Mouse (Mus musculus): ENCODE results near the gene Slc6a20a. TPM values are rescaled to one million over a fixed set of nuclear protein-coding genes. Genes with fewer than 3 reads are reported as not detected.

Slc6a20a gene
- 9.2 and 13.0 TPM in 2 replicates for polyA plus RNA-seq (2012; rRNA removed)

DNA sequence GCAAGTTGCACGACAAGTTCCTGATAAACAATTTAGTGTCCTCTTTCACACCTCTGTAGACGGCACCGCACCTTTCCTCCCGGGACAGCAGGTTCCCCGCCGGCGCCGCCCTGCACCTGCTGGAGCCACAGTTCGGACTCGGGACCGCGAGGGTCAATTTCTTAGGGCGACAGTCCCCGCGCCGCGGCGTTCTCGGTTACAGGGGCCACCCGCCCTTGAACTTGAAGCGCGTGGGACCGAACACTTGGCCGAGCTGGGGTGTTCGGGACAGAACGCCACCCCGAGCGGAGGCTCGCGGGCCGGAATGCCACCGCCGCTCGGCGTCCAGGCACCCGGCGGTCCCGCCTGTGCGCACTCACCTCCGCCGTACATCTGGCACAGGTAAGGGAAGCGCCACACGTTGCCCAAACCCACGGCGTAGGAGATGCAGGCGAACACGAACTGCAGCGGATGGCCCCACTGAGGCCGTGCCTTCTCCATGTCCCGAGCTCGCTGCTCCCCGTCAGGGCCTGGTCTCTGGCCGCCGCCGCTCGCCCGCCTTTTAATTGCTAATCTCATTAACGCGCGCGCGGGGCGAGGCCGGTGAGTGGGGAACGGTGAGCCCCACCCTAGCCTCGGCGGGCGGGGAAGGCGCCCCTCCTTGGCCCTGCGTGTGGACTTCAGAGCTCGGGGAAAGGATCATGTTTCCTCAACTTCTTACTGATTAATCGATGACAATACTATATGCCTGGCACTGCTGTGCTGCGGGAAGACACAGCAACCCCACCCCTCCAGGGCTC, at the start of gene Slc6a20a, which contains the start of gene Ccr9:
TSS of gene Slc6a20a (minus strand) at position 559 of the 779 bp plus-strand sequence.
TSS of gene Ccr9 (plus strand) at position 113 of the 779 bp plus-strand sequence.

DNA sequence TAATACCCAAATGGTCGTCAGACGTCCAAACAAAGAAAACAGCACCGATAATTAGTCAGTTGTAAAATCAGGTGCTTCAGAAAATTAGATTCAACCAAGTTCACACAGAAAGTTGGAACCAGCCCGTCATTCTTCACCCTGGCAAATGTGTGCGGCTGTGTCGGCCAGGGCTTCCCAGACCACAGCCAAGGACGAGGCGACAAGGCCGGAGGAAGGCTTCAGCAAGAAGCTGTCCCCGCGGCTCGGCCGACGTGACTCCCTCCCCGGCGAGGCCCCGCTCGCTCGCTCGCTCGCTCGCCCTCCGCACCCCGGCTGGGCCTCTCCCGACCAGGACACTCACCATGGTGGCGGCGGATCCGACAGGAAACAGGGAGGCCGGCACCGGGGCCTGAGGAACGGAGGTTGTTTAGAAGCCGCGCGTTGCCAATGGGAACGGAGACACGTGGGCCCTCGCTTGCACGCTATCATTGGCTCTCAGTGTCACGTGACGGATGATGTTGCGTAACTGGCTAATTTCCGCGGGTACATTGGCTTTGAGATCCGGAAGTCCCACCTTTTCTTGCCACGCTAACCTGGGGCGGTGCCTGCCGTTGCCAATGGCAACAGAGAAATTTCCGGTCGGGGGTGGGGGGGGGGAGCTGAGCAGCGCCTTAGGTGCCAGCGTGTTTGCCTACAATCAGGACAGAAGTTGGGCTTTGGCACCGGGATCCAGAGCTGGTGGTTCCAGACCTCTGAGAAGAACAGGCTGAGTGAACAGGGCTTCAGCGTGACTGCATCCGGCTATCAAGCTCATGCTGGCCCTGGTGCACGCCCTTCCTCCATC, 38.7 kb upstream of the Slc6a20a start, which contains the start of gene Lztfl1:
TSS of gene Lztfl1 (minus strand) at position 512 of the 823 bp plus-strand sequence.

GRCm38 (mm10) chr9:123632281-123632680, 46.4 kb downstream of the Slc6a20a start, which contains the start of gene Slc6a20b:
Gene Slc6a20b, minus strand, starts transcription at chr9:123632565.

Other genes with a start within 250 kb of the Slc6a20a start
- gene Limd1, start 200.2 kb downstream of the Slc6a20a start, polyA plus RNA-seq (2012; rRNA removed): 19.3 and 20.6 TPM in 2 replicates
- 0.61 and 1.2 TPM in 2 replicates for gene Sacm1l, start 149.1 kb downstream of the Slc6a20a start, polyA plus RNA-seq (2012; rRNA removed)
- 0.02 and 0.03 TPM in 2 replicates for gene Slc6a20b, start 46.3 kb downstream of the Slc6a20a start, polyA plus RNA-seq (2012; rRNA removed)
- 0.03 and 0.18 TPM in 2 replicates for gene Ccr9, start 446 bp downstream of the Slc6a20a start, polyA plus RNA-seq (2012; rRNA removed)
- gene Lztfl1, start 38.8 kb upstream of the Slc6a20a start, polyA plus RNA-seq (2012; rRNA removed): 0.17 and 0.70 TPM in 2 replicates
- 0.10 and 0.29 TPM in 2 replicates for gene Cxcr6, start 127.6 kb upstream of the Slc6a20a start, polyA plus RNA-seq (2012; rRNA removed)
- 2.1 and 3.5 TPM in 2 replicates for gene Fyco1, start 173.0 kb upstream of the Slc6a20a start, polyA plus RNA-seq (2012; rRNA removed)
- gene Xcr1, start 183.1 kb upstream of the Slc6a20a start, polyA plus RNA-seq (2012; rRNA removed): 0.02 and 0.05 TPM in 2 replicates

Measured in stomach, adult 2 months (tissue).